Mouse (Mus musculus) kidney, postnatal 0 days (tissue): ENCODE results near the gene Gdf5. TPM values are rescaled to one million over a fixed set of nuclear protein-coding genes. Genes with fewer than 3 reads are reported as not detected.
A peak's percentile ranks its signal among the peaks of the same experiment; 100 is the strongest.

Experiments
- ATAC-seq: fragments of 200-750 bp; cut with Nextera tagmentation; replicated peaks from 2 replicates; pipeline ENCODE4 v1.8.0; 2017; ENCODE audit warnings: low read depth, moderate number of reproducible peaks, moderate TSS enrichment, moderate library complexity; ENCODE audit not compliant: low FRiP score
- DNase-seq: peaks from one replicate; pipeline ENCODE4 v3.0.0-alpha.2; 2016; ENCODE audit warnings: low spot score
- H3K27ac ChIP-seq: fragments of 300-500 bp; sonication (generic); 2 replicates; pipeline ENCODE4 v1.5.1; 2014; ENCODE audit warnings: mild to moderate bottlenecking
- H3K27me3 ChIP-seq: fragments of 300-500 bp; sonication (generic); 2 replicates; pipeline ENCODE4 v1.6.1; 2014; ENCODE audit warnings: low read length, mixed read lengths; ENCODE audit not compliant: insufficient read depth
- H3K36me3 ChIP-seq: fragments of 300-500 bp; sonication (generic); 2 replicates; pipeline ENCODE4 v1.6.1; 2014; ENCODE audit warnings: low read length, mixed read lengths; ENCODE audit not compliant: insufficient read depth
- H3K4me1 ChIP-seq: fragments of 300-500 bp; sonication (generic); replicated peaks from 2 replicates; pipeline ENCODE4 v1.6.1; 2014; ENCODE audit warnings: antibody characterized with exemption, low read length, mixed read lengths; ENCODE audit not compliant: insufficient read depth
- H3K4me2 ChIP-seq: fragments of 300-500 bp; sonication (generic); 2 replicates; pipeline ENCODE4 v1.6.1; 2014; ENCODE audit warnings: mild to moderate bottlenecking, low read length, moderate library complexity, mixed read lengths
- H3K4me3 ChIP-seq: fragments of 300-500 bp; sonication (generic); replicated peaks from 2 replicates; pipeline ENCODE4 v1.5.1; 2014; ENCODE audit warnings: low read depth, low read length
- H3K9ac ChIP-seq: fragments of 300-500 bp; sonication (generic); 2 replicates; pipeline ENCODE4 v1.6.1; 2014; ENCODE audit warnings: low read depth, low read length
- H3K9me3 ChIP-seq: fragments of 300-500 bp; sonication (generic); replicated peaks from 2 replicates; pipeline ENCODE4 v1.6.1; 2016; ENCODE audit warnings: low read length, inconsistent platforms, mixed read lengths
- CTCF ChIP-seq: IDR thresholded peaks from 2 replicates; pipeline ENCODE4 v1.5.1; 2016; ENCODE audit warnings: antibody characterized with exemption, low read depth, mild to moderate bottlenecking, moderate library complexity
- WGBS: fragments of 180-500 bp; shearing (Covaris S2); extraction: QIAGEN DNeasy Blood & Tissue Kit; methylation state at CpG from one replicate; pipeline ENCODE4 v1.1.7; 2014; 5-methylcytosine and 5-hydroxymethylcytosine counted together
- polyA plus RNA-seq: library from polyadenylated mRNA; unstranded; fragments of >200 nt; fragmentation: Nextera tagmentation; extraction: Ambion mirVana; gene quantifications from 2 replicates; pipeline ENCODE4 v1.2.1, GENCODE M21; 2015

The Gdf5 gene
- polyA plus RNA-seq, 1 experiment from 2014 or later, result 0.64 TPM

- Histone ChIP-seq H3K27ac (no peak overlapping the region), H3K4me1 (no peaks in the 10 kb centered on the region)
- WGBS, result 78% methylated on average over 14 of the region's 14 CpGs
Observed at GRCm38 (mm10) chr2:155974087-155974731, 29.0 kb upstream of the Gdf5 start.

GRCm38 (mm10) chr2:155973348-155973747 lies 28.2 kb upstream of the Gdf5 start:
- H3K27me3 ChIP-seq, result no peaks in the 10 kb centered on the region
- DNase-seq (no peak), ATAC-seq (no peak)
- H3K27ac ChIP-seq, result no peak overlapping the region
- H3K9ac ChIP-seq, result no peak overlapping the region
- H3K4me1 ChIP-seq, result no peaks in the 10 kb centered on the region
- peaks cover 67% of the 10 kb centered on the region for H3K36me3 ChIP-seq
- no peak overlapping the region for H3K4me2 ChIP-seq
- H3K4me3 ChIP-seq, result no peak overlapping the region
- no peaks in the 10 kb centered on the region for H3K9me3 ChIP-seq
- 87% methylated on average over 6 of the region's 6 CpGs for WGBS
- TF ChIP-seq CTCF, result no peak

More at GRCm38 (mm10) chr2:155974087-155974731, 29.0 kb upstream of the Gdf5 start:
- H3K36me3 ChIP-seq, result peaks cover 61% of the 10 kb centered on the region
- no peaks in the 10 kb centered on the region for H3K9me3 ChIP-seq
- H3K4me2 ChIP-seq, result no peak overlapping the region
- TF ChIP-seq CTCF, result peak; percentile 41
- no peak for ATAC-seq
- no peak for DNase-seq
- H3K27me3 ChIP-seq, result no peaks in the 10 kb centered on the region
- H3K9ac ChIP-seq, result no peak overlapping the region
- no peak overlapping the region for H3K4me3 ChIP-seq

- Histone ChIP-seq H3K9me3 (no peaks in the 10 kb centered on the region), H3K4me2 (no peak overlapping the region), H3K27ac (no peak overlapping the region), H3K27me3 (no peaks in the 10 kb centered on the region), H3K36me3 (peaks cover 48% of the 10 kb centered on the region), H3K4me1 (no peaks in the 10 kb centered on the region), H3K4me3 (no peak overlapping the region), H3K9ac (no peak overlapping the region)
- 25% methylated on average over 1 of the region's 1 CpGs for WGBS
- peak; percentile 70 for TF ChIP-seq CTCF
- ATAC-seq, result no peak
- DNase-seq, result peak; percentile 65
Observed at GRCm38 (mm10) chr2:155962991-155963390, 17.8 kb upstream of the Gdf5 start.

- H3K9ac ChIP-seq, result no peak overlapping the region
- H3K4me1 ChIP-seq, result no peaks in the 10 kb centered on the region; the same call in 1 of the 2 replicates
- ATAC-seq (no peak), DNase-seq (no peak)
- TF ChIP-seq CTCF, result no peak
- no peaks in the 10 kb centered on the region for H3K27me3 ChIP-seq
- peaks cover 37% of the 10 kb centered on the region for H3K36me3 ChIP-seq
- no peak overlapping the region for H3K4me2 ChIP-seq
- WGBS, result 86% methylated on average over 10 of the region's 10 CpGs
- H3K9me3 ChIP-seq, result no peaks in the 10 kb centered on the region
- no peak overlapping the region for H3K27ac ChIP-seq
- no peak overlapping the region for H3K4me3 ChIP-seq
Observed at GRCm38 (mm10) chr2:155961862-155962261, 16.7 kb upstream of the Gdf5 start.

- Histone ChIP-seq H3K4me1 (no peaks in the 10 kb centered on the region; the same call in 1 of the 2 replicates), H3K4me2 (no peak overlapping the region), H3K9me3 (no peaks in the 10 kb centered on the region), H3K36me3 (peaks cover 25% of the 10 kb centered on the region), H3K9ac (no peak overlapping the region), H3K4me3 (no peak overlapping the region), H3K27ac (no peak overlapping the region), H3K27me3 (no peaks in the 10 kb centered on the region)
- no peak for ATAC-seq
- WGBS, result 70% methylated on average over 5 of the region's 5 CpGs
- DNase-seq, result no peak
- no peak for TF ChIP-seq CTCF
Observed at GRCm38 (mm10) chr2:155959981-155960380, 14.8 kb upstream of the Gdf5 start.

GRCm38 (mm10) chr2:155956134-155957059 lies 11.2 kb upstream of the Gdf5 start, which contains the start of gene Cep250:
Gene Cep250 (plus strand): TSS chr2:155956458.
- no peak for TF ChIP-seq CTCF
- no peaks in the 10 kb centered on the region; the same call in 1 of the 2 replicates for H3K4me1 ChIP-seq
- no peaks in the 10 kb centered on the region for H3K36me3 ChIP-seq
- peak within 1 kb of the TSS; percentile 85 for H3K4me2 ChIP-seq
- H3K9me3 ChIP-seq, result no peaks in the 10 kb centered on the region
- H3K27me3 ChIP-seq, result no peaks in the 10 kb centered on the region
- peak within 1 kb of the TSS; percentile 94 for H3K4me3 ChIP-seq
- ATAC-seq (peak; percentile 96), DNase-seq (peak; percentile 96)
- under 1% methylated on average over 58 of the region's 59 CpGs for WGBS
- peak within 1 kb of the TSS; percentile 97 for H3K9ac ChIP-seq
- H3K27ac ChIP-seq, result peak within 1 kb of the TSS; percentile 81
